Mouse (Mus musculus): ENCODE measurements around the gene Tbrg4.

- TF ChIP-seq POLR2A (IDR thresholded peaks at IDR 0.05; ENCODE audit: borderline replicate concordance, extremely low read depth, insufficient read depth, insufficient read length, poor library complexity, severe bottlenecking), result no peak
- no peak for TF ChIP-seq CTCF (IDR thresholded peaks at IDR 0.05; ENCODE audit: borderline replicate concordance, extremely low read depth, insufficient read depth, insufficient read length)
These were observed 27.5 kb downstream of the Tbrg4 start for GRCm38 (mm10) chr11:6598191-6598889.

All from brain, embryonic 14.5 days (tissue).